Mouse (Mus musculus): ENCODE results near the gene Bmp6. TPM values are rescaled to one million over a fixed set of nuclear protein-coding genes. Genes with fewer than 3 reads are reported as not detected.

The Bmp6 gene
- total and polyA plus RNA-seq, 2 experiments from 2014 or later: 3.6 to 14.5 TPM

DNA sequence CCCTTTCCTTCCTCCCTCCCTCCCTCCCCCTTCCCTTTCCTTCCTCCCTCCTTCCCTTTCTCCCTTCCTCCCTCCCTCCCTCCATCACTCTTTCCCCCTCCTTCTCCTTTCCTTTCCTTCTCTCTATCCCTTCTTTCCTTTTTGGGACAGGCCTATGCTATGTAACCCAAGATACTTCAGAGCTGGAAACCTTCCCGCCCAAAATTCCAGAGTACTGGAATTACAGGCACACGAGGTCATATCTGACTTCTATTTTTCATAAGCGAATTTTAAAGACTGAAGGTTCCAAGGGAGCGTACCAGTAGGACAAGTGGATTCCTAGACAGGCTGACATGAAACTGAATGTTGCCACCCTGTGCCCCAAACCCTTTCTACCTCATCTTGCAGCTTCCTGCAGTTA, 4.1 kb downstream of the Bmp6 start:
- Histone ChIP-seq H3K27me3 (ENCODE audit: insufficient read depth, low read length) (peaks cover 26% of the 10 kb centered on the region), H3K27ac (ENCODE audit: low read depth, low read length) (no peak overlapping the region), H3K9me3 (ENCODE audit: low read length) (no peaks in the 10 kb centered on the region), H3K9ac (replicated peaks; ENCODE audit: low read length, poor library complexity, severe bottlenecking) (no peak overlapping the region), H3K4me3 (ENCODE audit: low read depth, low read length) (no peak overlapping the region), H3K4me2 (ENCODE audit: low read depth, low read length, poor library complexity, severe bottlenecking) (no peak overlapping the region), H3K36me3 (ENCODE audit: insufficient read depth, low read length) (no peaks in the 10 kb centered on the region), H3K4me1 (ENCODE audit: insufficient read depth, low read length) (0 out of 2 replicates have a peak, but pooled peaks cover 6% of the 10 kb centered on the region)
- DNase-seq (ENCODE audit: low spot score) (no peak), ATAC-seq (ENCODE audit: low FRiP score) (no peak)
- WGBS: 88% methylated on average over 4 of the region's 4 CpGs
- no peak for TF ChIP-seq CTCF (IDR thresholded peaks at IDR 0.05)

DNA sequence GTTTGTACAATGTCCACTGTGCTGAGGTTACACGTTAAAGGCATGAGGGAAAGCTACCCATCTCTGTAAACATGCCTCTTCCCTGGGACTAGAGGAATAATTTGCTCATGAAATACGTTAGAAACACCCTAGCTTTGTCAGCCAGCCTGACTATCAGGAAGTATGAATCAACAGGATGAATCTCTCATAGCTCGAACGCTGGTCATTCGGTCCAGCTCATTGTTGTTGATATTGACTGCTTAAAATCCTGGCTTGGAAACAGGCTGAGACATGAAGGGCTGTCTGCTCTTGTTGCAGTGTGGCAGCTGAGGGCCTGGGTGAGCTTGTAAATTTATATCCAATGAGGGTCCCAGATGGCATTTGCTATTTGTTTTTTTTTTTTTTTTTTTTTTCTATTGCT, 4.9 kb downstream of the Bmp6 start:
- WGBS: 73% methylated on average over 5 of the region's 5 CpGs

DNA sequence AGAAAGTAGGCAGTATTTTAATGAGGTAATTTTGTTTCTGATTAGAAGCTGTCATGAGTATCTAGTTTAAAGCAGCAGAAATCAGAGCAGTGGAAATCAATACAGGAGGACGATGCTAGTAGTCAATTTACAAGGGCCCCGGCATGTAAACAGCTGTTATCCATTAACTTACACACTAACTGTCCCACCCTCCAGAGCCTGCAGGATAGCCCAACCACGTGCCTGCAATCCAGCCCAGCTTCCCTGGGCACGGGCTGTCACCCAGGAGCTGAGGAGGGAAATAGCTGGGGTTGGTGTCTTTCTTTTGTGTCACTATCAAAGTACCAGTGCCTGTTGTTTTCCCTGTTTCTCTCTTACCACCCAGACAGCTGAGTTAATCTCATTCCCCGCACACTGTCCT, 7.1 kb downstream of the Bmp6 start:
- H3K9me3 ChIP-seq (ENCODE audit: low read length): no peaks in the 10 kb centered on the region
- no peak overlapping the region for H3K4me3 ChIP-seq (ENCODE audit: low read depth, low read length)
- H3K36me3 ChIP-seq (ENCODE audit: insufficient read depth, low read length): no peaks in the 10 kb centered on the region
- TF ChIP-seq CTCF (IDR thresholded peaks at IDR 0.05): no peak
- H3K27ac ChIP-seq (ENCODE audit: low read depth, low read length): no peak overlapping the region
- peaks cover 10% of the 10 kb centered on the region for H3K27me3 ChIP-seq (ENCODE audit: insufficient read depth, low read length)
- no peaks in the 10 kb centered on the region for H3K4me1 ChIP-seq (ENCODE audit: insufficient read depth, low read length)
- ATAC-seq (ENCODE audit: low FRiP score) (no peak), DNase-seq (ENCODE audit: low spot score) (no peak)
- WGBS: 36% methylated on average over 5 of the region's 5 CpGs
- no peak overlapping the region for H3K4me2 ChIP-seq (ENCODE audit: low read depth, low read length, poor library complexity, severe bottlenecking)
- H3K9ac ChIP-seq (replicated peaks; ENCODE audit: low read length, poor library complexity, severe bottlenecking): no peak overlapping the region

More for the DNA sequence above, 4.9 kb downstream of the Bmp6 start:
- Histone ChIP-seq H3K27me3 (ENCODE audit: insufficient read depth, low read length) (peaks cover 26% of the 10 kb centered on the region), H3K9ac (replicated peaks; ENCODE audit: low read length, poor library complexity, severe bottlenecking) (no peak overlapping the region), H3K4me2 (ENCODE audit: low read depth, low read length, poor library complexity, severe bottlenecking) (no peak overlapping the region), H3K27ac (ENCODE audit: low read depth, low read length) (no peak overlapping the region), H3K4me1 (ENCODE audit: insufficient read depth, low read length) (0 out of 2 replicates have a peak, but pooled peaks cover 4% of the 10 kb centered on the region), H3K4me3 (ENCODE audit: low read depth, low read length) (no peak overlapping the region), H3K36me3 (ENCODE audit: insufficient read depth, low read length) (no peaks in the 10 kb centered on the region), H3K9me3 (ENCODE audit: low read length) (no peaks in the 10 kb centered on the region)
- DNase-seq (ENCODE audit: low spot score) (no peak), ATAC-seq (ENCODE audit: low FRiP score) (no peak)
- no peak for TF ChIP-seq CTCF (IDR thresholded peaks at IDR 0.05)

DNA sequence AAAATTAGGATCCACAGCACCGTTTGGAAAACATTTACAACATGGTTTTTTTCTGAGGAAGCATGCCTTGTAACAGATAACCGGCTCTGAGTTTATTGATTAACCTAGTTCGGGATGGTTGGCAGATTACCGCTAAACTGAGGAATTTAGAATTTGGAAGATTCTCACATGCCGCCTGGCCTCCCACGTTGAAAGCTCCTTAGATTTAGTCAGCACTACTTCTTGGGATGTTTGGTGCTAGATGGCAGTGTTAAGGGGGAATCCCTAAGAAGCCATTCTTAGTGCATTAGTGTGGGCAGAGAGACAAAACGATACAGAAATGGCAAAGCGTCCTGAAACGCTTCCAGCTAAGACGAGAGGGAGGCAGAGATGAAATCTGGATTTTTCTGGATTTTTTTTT, 8.1 kb downstream of the Bmp6 start:
- Histone ChIP-seq H3K36me3 (ENCODE audit: insufficient read depth, low read length) (no peaks in the 10 kb centered on the region), H3K9ac (replicated peaks; ENCODE audit: low read length, poor library complexity, severe bottlenecking) (no peak overlapping the region), H3K9me3 (ENCODE audit: low read length) (no peaks in the 10 kb centered on the region), H3K27ac (ENCODE audit: low read depth, low read length) (no peak overlapping the region), H3K27me3 (ENCODE audit: insufficient read depth, low read length) (peaks cover under 1% of the 10 kb centered on the region), H3K4me3 (ENCODE audit: low read depth, low read length) (no peak overlapping the region), H3K4me2 (ENCODE audit: low read depth, low read length, poor library complexity, severe bottlenecking) (no peak overlapping the region), H3K4me1 (ENCODE audit: insufficient read depth, low read length) (no peaks in the 10 kb centered on the region)
- no peak for ATAC-seq (ENCODE audit: low FRiP score)
- WGBS: 60% methylated on average over 10 of the region's 10 CpGs
- no peak for DNase-seq (ENCODE audit: low spot score)
- TF ChIP-seq CTCF (IDR thresholded peaks at IDR 0.05): no peak

DNA sequence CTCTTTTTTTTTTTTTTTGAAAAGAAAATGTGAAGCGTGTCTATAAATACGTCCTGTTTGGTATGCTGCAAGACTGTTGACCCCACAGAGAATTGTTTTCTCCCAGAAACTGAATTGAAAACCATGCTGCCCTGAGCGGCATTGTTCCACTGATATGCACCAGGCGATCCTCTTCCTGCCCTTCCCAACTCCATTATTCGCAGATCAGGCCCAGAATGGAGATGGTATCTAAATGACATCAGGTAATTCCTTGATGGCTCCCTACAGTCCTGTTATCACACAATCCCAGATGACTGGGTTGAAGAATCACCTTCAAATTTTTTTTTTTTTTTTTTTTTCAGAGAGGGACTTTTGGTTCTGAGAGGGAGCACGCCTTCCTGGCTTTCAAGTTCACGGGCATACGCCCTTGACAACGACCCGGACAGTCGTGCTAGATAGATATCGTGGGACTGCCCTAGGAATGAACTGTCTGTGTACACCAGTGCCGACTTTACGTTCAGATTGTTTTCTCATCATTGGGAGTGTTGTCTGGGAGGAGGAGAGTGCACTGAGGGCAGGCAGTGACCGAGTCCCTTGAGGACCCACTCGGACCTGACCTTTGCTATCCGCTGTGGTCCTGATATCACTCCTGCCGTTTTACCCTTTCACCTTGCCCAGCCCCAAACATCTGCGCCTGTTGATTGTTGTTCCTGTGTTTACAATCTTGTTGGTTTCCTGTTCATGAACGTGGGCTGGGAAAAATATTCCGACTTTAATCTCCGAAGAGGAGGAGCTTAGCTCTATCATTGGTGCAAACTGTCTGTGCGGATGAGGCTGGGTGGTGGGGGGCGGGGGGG, 8.7 kb downstream of the Bmp6 start:
- no peaks in the 10 kb centered on the region for H3K9me3 ChIP-seq (ENCODE audit: low read length)
- H3K27ac ChIP-seq (ENCODE audit: low read depth, low read length): no peak overlapping the region
- no peak for DNase-seq (ENCODE audit: low spot score)
- 60% methylated on average over 24 of the region's 24 CpGs for WGBS
- H3K4me2 ChIP-seq (ENCODE audit: low read depth, low read length, poor library complexity, severe bottlenecking): no peak overlapping the region
- no peak for ATAC-seq (ENCODE audit: low FRiP score)
- no peak overlapping the region for H3K4me3 ChIP-seq (ENCODE audit: low read depth, low read length)
- H3K4me1 ChIP-seq (ENCODE audit: insufficient read depth, low read length): no peaks in the 10 kb centered on the region
- no peaks in the 10 kb centered on the region for H3K36me3 ChIP-seq (ENCODE audit: insufficient read depth, low read length)
- TF ChIP-seq CTCF (IDR thresholded peaks at IDR 0.05): no peak
- no peak overlapping the region for H3K9ac ChIP-seq (replicated peaks; ENCODE audit: low read length, poor library complexity, severe bottlenecking)
- H3K27me3 ChIP-seq (ENCODE audit: insufficient read depth, low read length): no peaks in the 10 kb centered on the region; the same call in none of the 2 replicates

DNA sequence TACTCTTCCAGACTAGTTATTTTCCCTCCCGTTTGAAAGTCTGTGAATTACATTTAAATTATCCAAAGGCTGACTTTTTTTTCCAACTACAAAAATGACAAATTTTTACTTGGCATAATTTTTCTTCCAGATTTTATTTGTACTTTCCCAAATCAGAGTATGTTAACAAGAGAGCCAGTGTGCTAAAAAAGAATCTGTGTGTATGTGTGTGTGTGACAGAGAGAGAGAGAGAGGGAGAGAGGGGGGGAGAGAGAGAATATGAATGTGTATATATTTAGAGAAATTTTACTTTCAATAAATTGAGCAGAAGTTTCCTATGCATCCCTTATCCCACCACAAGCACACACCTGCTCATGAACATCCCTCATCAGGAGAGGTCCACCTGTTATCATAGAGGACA, 9.4 kb downstream of the Bmp6 start:
- no peaks in the 10 kb centered on the region for H3K36me3 ChIP-seq (ENCODE audit: insufficient read depth, low read length)
- ATAC-seq (ENCODE audit: low FRiP score): no peak
- DNase-seq (ENCODE audit: low spot score): no peak
- WGBS: 79% methylated on average over 1 of the region's 1 CpGs
- H3K9me3 ChIP-seq (ENCODE audit: low read length): no peaks in the 10 kb centered on the region
- no peaks in the 10 kb centered on the region for H3K4me1 ChIP-seq (ENCODE audit: insufficient read depth, low read length)
- no peaks in the 10 kb centered on the region; the same call in none of the 2 replicates for H3K27me3 ChIP-seq (ENCODE audit: insufficient read depth, low read length)
- TF ChIP-seq CTCF (IDR thresholded peaks at IDR 0.05): no peak
- H3K27ac ChIP-seq (ENCODE audit: low read depth, low read length): no peak overlapping the region
- no peak overlapping the region for H3K4me2 ChIP-seq (ENCODE audit: low read depth, low read length, poor library complexity, severe bottlenecking)
- H3K4me3 ChIP-seq (ENCODE audit: low read depth, low read length): no peak overlapping the region
- H3K9ac ChIP-seq (replicated peaks; ENCODE audit: low read length, poor library complexity, severe bottlenecking): no peak overlapping the region
